Comparison of ENCODE assay signal across 24 mouse cellular contexts in the genomic region with DNA sequence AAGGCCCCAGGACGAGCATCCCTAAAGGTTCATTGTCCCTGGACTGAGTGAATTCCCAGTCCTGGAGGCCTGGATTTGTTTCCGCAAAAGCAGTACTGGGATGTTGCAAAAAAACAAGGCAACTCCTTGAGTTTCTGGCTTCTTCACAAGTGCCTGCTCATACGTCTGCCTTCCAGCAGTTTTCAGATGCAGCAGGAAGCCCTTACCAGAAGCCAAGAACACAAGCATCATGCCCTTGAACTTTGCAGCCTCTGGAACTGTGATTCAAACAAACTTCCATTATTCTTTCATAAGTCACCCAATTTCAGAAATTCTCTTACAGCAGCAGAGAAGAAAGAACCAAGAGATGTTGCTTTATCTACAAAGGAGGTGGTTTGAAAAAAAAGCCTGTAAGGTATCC. TPM values are rescaled to one million over a fixed set of nuclear protein-coding genes. Genes with fewer than 3 reads are reported as not detected.
DNase-seq lines count a peak whose midpoint lies in the region; ATAC-seq lines count a peak whose summit lies in the region.
"Had no signal": no experiment of that assay in that cellular context is flagged by ENCODE, and none has a peak within 500 bp of the region (broad histone marks: within the 10 kb centered on the region; RNA-seq: fewer than 3 reads in every experiment).

No protein-coding gene starts in this region.

- no peak overlapping the region for H3K9ac ChIP-seq in heart, embryonic 12.5 days
- H3K9ac ChIP-seq in forebrain, embryonic 13.5 days: no peak overlapping the region
- H3K9ac ChIP-seq: forebrain, postnatal 0 days; hindbrain, embryonic 12.5 days; hindbrain, embryonic 15.5 days had no signal

- H3K27ac ChIP-seq in heart, embryonic 12.5 days (ENCODE audit: poor library complexity, severe bottlenecking): no peak overlapping the region
- no peak overlapping the region for H3K27ac ChIP-seq in forebrain, embryonic 13.5 days
- H3K27ac ChIP-seq: forebrain, embryonic 10.5 days; heart, adult 2 months; heart, embryonic 10.5 days; hindbrain, embryonic 12.5 days; hindbrain, embryonic 15.5 days had no signal

- intact Hi-C loops in left cerebral cortex, postnatal 36 days (cut with DNase I): no loop called here

- H3K4me2 ChIP-seq in heart, embryonic 12.5 days: no peak overlapping the region
- no peak overlapping the region for H3K4me2 ChIP-seq in forebrain, embryonic 13.5 days
- H3K4me2 ChIP-seq: hindbrain, embryonic 12.5 days; hindbrain, embryonic 15.5 days had no signal

- H3K9me3 ChIP-seq in heart, embryonic 12.5 days (replicated peaks): no peaks in the 10 kb centered on the region
- no peaks in the 10 kb centered on the region for H3K9me3 ChIP-seq in forebrain, embryonic 13.5 days (replicated peaks)
- H3K9me3 ChIP-seq: forebrain, embryonic 10.5 days; heart, embryonic 10.5 days; hindbrain, embryonic 12.5 days; hindbrain, embryonic 15.5 days had no signal

- 82% methylated on average over 3 of the region's 3 CpGs for WGBS in heart, embryonic 12.5 days
- WGBS in forebrain, embryonic 13.5 days: 86% methylated on average over 3 of the region's 3 CpGs

- H3K4me1 ChIP-seq in heart, embryonic 12.5 days (replicated peaks): no peaks in the 10 kb centered on the region
- H3K4me1 ChIP-seq in forebrain, embryonic 13.5 days: peaks cover 17% of the 10 kb centered on the region
- H3K4me1 ChIP-seq: forebrain, embryonic 10.5 days; heart, embryonic 10.5 days; hindbrain, embryonic 12.5 days; hindbrain, embryonic 15.5 days had no signal

- H3K4me3 ChIP-seq in heart, embryonic 12.5 days: no peak overlapping the region
- H3K4me3 ChIP-seq in forebrain, embryonic 13.5 days: no peak overlapping the region
- H3K4me3 ChIP-seq: forebrain, embryonic 10.5 days; heart, adult 2 months; heart, embryonic 10.5 days; hindbrain, embryonic 12.5 days; hindbrain, embryonic 15.5 days had no signal

- ATAC-seq in heart, embryonic 12.5 days (ENCODE audit: insufficient number of reproducible peaks, low FRiP score): no peak
- no peak for ATAC-seq in forebrain, embryonic 13.5 days
- ATAC-seq: activated CD4-positive, CD25-positive, alpha-beta regulatory T cell, adult 4 months; CD4-positive, CD25-positive, alpha-beta regulatory T cell, adult 4 months; forebrain, embryonic 14.5 days; forebrain, postnatal 0 days; intestine, postnatal 0 days had no signal

- no peaks in the 10 kb centered on the region for H3K36me3 ChIP-seq in heart, embryonic 12.5 days
- H3K36me3 ChIP-seq in forebrain, embryonic 13.5 days (ENCODE audit: poor library complexity, severe bottlenecking): no peaks in the 10 kb centered on the region
- H3K36me3 ChIP-seq: forebrain, embryonic 10.5 days; heart, embryonic 10.5 days; hindbrain, embryonic 12.5 days; hindbrain, embryonic 15.5 days had no signal

- peak; percentile 31 for DNase-seq in heart, adult 11 months
- DNase-seq in NIH3T3 (ENCODE audit: low read depth): peak; percentile 26
- DNase-seq in adrenal gland, adult 8-10 months: peak; percentile 49
- DNase-seq in adrenal gland, postnatal 25 days: peak; percentile 3
- no peak for DNase-seq in right cerebral cortex, postnatal 4 days
- DNase-seq in left cerebral cortex, postnatal 36 days (ENCODE audit: low spot score in 2 of 2): no peak
- DNase-seq: cerebellum, adult 11-12 months; cerebellum, adult 8-10 months; cerebellum, postnatal 10 days; cerebellum, postnatal 36 days; forebrain, postnatal 0 days; gastrocnemius, postnatal 25 days; heart, adult 2 months had no signal

- H3K27me3 ChIP-seq in heart, embryonic 12.5 days (replicated peaks): no peaks in the 10 kb centered on the region
- H3K27me3 ChIP-seq in forebrain, embryonic 13.5 days: no peaks in the 10 kb centered on the region
- H3K27me3 ChIP-seq: hindbrain, embryonic 12.5 days; hindbrain, embryonic 15.5 days had no signal

RNA-seq across cellular contexts. Expression of gene Fmnl2, which starts 21.9 kb away (rescaled TPM):
- polyA plus RNA-seq in heart, embryonic 12.5 days (2016; fragmentation: Nextera tagmentation; extraction: Ambion mirVana): 1.1 and 1.4 TPM in 2 replicates
- total RNA-seq in adrenal gland, adult 8-10 months (2022): 10 to 100 TPM; 22.0 to 56.8 (median 34.7) TPM
- 15.5 and 16.9 TPM in 2 replicates for total RNA-seq in adrenal gland, postnatal 25 days (2021)
- polyA plus RNA-seq in forebrain, embryonic 13.5 days (2015; fragmentation: Nextera tagmentation; extraction: Ambion mirVana): 15.4 and 17.1 TPM in 2 replicates
- total RNA-seq in left cerebral cortex, postnatal 36 days (2021): 10 to 100 TPM; 39.4 to 43.9 TPM
- total RNA-seq: MEL had no signal

Comparison
In these comparisons a context has a peak if more than half of its experiments do, and no peak if none do; other contexts are left out.
1. DNase-seq: peak in heart, adult 11 months (single experiment), NIH3T3 (single experiment), adrenal gland, adult 8-10 months (single experiment) and adrenal gland, postnatal 25 days (single experiment); none in right cerebral cortex, postnatal 4 days (single experiment) and left cerebral cortex, postnatal 36 days (0 of 2).